Mouse (Mus musculus): Measurements from ENCODE around the gene Loxl1. TPM values are rescaled to one million over a fixed set of nuclear protein-coding genes. Genes with fewer than 3 reads are reported as not detected.
"Not testable (repeated sequence)": the region's sequence is repeated elsewhere in the genome, so short reads cannot be mapped to it uniquely, and the experiment has no call there.

Loxl1 gene
- total RNA-seq, 1 experiment from 2014 or later, result not detected

DNA sequence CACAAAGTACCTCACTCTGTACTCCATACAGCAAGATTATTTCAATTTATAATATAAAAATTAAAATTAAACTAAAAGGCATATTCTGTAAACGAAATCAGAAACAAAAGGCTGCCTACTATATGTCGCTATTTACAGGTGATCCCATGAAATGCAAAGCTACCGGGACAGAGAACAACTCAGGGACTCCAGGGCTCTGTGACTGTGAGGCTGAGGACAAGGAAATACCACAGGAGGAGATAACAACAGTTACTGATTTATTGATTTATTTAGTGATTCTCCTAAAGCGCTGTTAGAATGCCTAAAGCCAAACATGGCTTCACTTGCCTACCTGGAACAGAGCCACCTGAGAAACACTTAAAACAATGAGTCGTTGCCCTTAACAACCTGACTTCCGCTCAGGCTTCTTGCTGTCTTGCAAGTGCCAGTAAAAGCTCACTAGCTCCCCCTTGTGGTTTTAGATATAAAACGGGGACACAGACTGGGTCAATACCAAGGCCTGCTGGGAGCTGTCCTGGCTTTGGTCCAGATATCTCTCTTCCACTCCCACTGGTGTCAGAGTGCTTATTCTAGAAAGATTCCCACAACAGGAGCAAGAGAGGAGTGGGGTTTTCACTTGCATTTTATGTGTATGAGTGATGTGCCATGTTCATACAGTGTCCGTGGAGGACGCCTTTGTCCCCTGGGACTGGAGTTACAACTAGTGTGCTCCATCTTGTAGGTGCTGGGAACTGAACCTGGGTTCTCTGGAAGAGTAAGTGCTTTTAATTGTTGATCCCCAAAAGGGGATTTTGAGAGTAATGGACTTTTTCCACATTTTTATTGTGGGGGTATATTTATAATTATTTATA lies 32.5 kb downstream of the Loxl1 start:
- peak; percentile 80 for ATAC-seq (replicated peaks; ENCODE audit: insufficient number of reproducible peaks, low FRiP score, low TSS enrichment, poor library complexity, severe bottlenecking)

DNA sequence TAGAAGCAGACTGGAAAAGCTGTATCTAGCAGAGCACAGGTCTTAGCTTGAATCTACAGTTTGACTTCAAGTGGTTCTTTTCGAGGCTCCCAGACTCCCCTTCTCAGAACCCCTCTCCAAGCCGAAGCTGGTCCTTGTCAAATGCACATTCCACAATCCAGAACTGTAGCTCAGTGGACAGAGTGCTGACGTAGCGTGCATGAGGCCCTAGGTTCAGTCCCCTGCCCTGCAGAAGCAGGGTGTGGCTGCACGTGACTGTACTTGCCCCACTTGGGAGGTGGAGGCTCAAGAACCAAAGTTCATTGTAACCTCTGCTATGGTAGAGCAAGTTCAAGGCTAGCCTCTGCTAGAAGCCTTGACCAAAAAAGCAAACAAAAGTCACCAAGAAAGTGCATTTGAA lies 33.2 kb downstream of the Loxl1 start:
- ATAC-seq (replicated peaks; ENCODE audit: insufficient number of reproducible peaks, low FRiP score, low TSS enrichment, poor library complexity, severe bottlenecking), result no peak

DNA sequence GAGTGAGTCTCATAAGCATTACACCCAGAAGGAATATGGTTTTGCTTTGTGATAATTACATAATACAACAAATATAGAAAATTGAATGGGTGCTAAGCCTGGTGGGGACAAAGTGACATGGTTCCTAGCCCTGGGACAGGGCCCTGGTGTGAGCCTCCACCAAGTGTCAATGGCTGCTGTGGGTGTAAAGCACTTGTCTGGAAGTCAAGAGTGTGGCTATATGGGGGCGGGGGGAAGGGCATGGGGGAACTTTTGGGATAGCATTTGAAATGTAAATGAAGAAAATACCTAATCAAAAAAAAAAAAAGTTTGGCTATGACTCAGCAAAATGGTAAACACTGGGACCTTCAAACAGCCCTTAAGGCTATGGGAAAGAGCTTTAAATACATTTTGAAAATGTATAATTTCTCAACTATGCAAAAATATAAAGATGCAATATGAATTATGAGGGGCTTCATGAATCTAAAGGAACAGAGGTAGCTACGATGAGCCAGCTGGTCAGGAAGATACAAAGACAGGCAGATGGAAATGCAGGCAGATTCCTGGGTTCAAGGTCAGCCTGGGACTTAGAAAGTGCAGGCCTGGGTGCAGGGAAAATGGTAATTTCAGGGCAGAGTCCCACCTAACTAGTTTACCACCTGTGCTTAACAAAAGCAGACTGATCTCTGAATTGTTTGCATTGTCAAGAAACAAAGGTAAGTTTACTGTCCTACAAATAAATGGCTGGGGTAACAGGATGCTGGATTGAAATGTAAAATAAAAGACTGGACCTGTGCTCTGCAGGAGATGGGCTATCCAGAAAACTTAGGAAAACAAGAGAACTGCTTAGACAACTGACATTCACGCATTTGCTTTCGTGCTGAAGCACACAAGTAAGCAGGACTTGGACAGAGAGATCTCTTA lies 33.9 kb downstream of the Loxl1 start:
- no peak for ATAC-seq (replicated peaks; ENCODE audit: insufficient number of reproducible peaks, low FRiP score, low TSS enrichment, poor library complexity, severe bottlenecking)

- no peak for ATAC-seq (replicated peaks; ENCODE audit: insufficient number of reproducible peaks, low FRiP score, low TSS enrichment, poor library complexity, severe bottlenecking)
Measured at GRCm38 (mm10) chr9:58278313-58278712, 34.7 kb downstream of the Loxl1 start.

- no peak for ATAC-seq (replicated peaks; ENCODE audit: insufficient number of reproducible peaks, low FRiP score, low TSS enrichment, poor library complexity, severe bottlenecking)
Measured at GRCm38 (mm10) chr9:58276346-58276745, 36.6 kb downstream of the Loxl1 start.

DNA sequence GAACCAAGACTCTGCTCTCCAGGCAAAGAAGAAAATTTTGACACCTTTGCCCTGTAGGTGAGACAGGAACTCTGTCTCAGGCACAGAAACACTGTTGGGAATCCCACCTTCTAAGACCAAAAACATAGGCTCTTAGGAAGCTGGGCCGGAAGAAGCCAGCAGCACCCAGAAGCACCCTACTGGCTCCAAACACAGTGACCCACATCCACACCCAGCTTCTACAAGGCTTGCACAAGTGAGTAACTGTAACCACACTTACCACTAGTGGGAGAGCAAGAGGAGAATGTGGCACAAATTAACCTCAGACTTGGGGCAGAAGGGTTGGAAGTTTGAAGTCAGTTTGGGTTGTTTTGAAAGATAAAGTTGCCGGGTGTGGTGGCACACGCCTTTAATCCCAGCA lies 37.2 kb downstream of the Loxl1 start:
- ATAC-seq (replicated peaks; ENCODE audit: insufficient number of reproducible peaks, low FRiP score, low TSS enrichment, poor library complexity, severe bottlenecking), result peak; percentile 29

DNA sequence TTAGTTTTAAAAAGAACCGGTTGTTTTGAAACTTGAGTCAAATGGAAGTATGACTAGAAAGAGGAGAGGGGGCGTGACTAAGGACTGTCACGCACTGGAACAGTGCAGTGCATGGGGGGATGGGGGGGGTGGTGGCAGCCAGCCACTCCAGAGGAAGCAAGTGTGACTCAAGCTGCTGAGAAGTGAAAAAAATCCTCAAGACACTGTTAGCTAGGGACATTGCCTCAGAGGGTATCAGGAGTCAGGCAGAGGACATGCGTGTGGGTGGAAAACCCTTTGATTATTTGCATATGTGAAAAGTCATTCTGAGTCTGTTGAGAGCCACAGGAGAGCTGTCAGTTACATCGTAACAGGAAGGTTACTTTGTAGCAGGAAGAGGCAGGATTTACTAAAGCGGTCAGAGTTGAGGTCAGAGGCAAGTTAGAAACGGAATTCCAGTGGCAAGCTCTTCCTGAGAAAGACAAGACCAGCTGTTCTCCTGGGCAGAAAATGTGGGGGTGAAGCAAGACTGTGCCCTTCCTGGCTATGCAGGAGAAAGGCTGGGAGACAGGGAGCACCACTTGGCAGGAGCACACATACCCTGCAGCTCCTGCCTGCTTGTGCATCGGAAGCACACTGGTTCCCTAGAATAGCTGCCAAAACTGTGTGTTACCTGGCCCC lies 37.7 kb downstream of the Loxl1 start:
- peak; percentile 86 for ATAC-seq (replicated peaks; ENCODE audit: insufficient number of reproducible peaks, low FRiP score, low TSS enrichment, poor library complexity, severe bottlenecking)

DNA sequence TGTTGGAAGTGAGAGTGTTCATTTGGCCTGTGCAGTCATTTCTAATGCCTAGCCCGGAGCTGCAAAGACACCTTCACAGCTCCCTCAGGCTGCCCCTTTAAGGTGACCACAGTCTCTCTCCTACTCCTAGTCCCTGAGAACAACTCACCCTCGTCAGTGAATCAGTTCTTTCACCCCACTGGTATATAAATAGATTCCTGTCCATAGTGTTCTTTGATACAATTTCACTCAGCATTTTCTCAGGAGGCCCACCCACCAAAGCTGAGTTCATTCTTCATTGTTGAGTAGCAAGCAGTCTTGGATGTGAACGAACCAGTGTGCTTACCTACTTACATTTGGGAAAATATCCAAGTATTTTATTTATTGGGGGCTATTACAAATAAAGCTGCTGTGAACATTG lies 38.4 kb downstream of the Loxl1 start:
- no peak for ATAC-seq (replicated peaks; ENCODE audit: insufficient number of reproducible peaks, low FRiP score, low TSS enrichment, poor library complexity, severe bottlenecking)

DNA sequence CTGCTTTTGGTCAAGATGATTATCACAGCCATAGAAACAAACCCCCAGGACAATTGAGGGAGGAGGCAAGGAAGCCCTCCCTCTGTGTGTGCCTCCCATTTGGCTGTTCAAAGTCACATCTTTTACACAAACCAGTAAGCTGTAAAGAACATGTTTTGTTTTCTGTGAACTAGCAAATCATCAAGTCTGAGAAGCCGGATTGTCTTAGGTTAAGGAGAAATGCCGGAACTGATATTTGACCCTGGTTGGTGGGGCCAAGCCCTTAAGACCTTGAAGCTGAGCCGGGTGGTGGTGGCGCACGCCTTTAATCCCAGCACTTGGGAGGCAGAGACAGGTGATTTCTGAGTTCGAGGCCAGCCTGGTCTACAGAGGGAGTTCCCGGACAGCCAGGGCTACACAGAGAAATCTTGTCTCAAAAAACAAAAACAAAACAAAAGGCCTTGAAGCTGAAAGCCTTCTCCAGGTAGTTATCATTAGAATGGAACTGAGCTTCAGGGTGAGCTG lies 38.8 kb downstream of the Loxl1 start:
- no peak for ATAC-seq (replicated peaks; ENCODE audit: insufficient number of reproducible peaks, low FRiP score, low TSS enrichment, poor library complexity, severe bottlenecking)

- no peak for ATAC-seq (replicated peaks; ENCODE audit: insufficient number of reproducible peaks, low FRiP score, low TSS enrichment, poor library complexity, severe bottlenecking)
Measured at GRCm38 (mm10) chr9:58272855-58273254, 40.1 kb downstream of the Loxl1 start.

DNA sequence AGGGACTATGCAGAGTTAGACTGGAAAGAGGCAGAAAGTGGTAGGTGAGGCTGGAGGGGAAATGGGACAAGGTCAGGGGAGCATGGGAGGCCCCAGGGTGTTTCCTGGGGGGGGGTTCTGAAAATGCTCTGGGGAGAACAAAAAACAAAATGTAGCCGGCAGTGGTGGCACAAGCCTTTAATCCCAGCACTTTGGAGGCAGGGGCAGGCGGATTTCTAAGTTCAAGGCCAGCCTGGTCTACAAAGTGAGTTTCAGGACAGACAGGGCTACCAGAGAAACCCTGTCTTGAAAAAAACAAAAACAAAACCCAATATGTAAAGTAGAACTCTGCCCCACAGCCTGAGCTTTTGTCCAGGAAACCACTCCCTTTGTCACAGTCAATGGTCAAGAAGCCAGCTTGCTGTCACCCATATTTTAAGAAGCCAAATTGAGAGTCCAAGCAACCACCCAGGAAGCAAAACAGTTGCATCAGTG lies 40.9 kb downstream of the Loxl1 start:
- peak; percentile 29; the same call in 1 of the 2 replicates for ATAC-seq (replicated peaks; ENCODE audit: insufficient number of reproducible peaks, low FRiP score, low TSS enrichment, poor library complexity, severe bottlenecking)

- ATAC-seq (replicated peaks; ENCODE audit: insufficient number of reproducible peaks, low FRiP score, low TSS enrichment, poor library complexity, severe bottlenecking), result not testable (repeated sequence)
Measured at GRCm38 (mm10) chr9:58271551-58271950, 41.4 kb downstream of the Loxl1 start.

DNA sequence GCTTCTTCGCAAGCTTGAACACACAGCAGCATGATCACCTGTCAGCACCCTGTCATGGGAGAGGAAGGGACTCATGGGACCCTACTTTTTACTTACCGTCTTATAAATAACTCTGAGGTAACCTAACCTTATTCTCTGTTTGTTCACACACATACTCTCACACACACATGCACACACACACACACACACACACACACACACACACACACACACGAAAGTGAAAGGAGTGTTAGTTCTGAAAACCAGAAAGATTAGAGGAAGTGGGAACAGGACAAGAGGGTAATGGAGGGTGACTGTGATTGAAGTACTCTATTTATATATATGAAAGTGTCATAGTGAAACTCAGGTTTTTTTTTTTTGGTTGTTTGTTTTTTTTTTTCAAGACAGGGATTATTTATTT lies 41.9 kb downstream of the Loxl1 start:
- ATAC-seq (replicated peaks; ENCODE audit: insufficient number of reproducible peaks, low FRiP score, low TSS enrichment, poor library complexity, severe bottlenecking), result peak; percentile 47

- no peak for ATAC-seq (replicated peaks; ENCODE audit: insufficient number of reproducible peaks, low FRiP score, low TSS enrichment, poor library complexity, severe bottlenecking)
Measured at GRCm38 (mm10) chr9:58270081-58270480, 42.9 kb downstream of the Loxl1 start.

DNA sequence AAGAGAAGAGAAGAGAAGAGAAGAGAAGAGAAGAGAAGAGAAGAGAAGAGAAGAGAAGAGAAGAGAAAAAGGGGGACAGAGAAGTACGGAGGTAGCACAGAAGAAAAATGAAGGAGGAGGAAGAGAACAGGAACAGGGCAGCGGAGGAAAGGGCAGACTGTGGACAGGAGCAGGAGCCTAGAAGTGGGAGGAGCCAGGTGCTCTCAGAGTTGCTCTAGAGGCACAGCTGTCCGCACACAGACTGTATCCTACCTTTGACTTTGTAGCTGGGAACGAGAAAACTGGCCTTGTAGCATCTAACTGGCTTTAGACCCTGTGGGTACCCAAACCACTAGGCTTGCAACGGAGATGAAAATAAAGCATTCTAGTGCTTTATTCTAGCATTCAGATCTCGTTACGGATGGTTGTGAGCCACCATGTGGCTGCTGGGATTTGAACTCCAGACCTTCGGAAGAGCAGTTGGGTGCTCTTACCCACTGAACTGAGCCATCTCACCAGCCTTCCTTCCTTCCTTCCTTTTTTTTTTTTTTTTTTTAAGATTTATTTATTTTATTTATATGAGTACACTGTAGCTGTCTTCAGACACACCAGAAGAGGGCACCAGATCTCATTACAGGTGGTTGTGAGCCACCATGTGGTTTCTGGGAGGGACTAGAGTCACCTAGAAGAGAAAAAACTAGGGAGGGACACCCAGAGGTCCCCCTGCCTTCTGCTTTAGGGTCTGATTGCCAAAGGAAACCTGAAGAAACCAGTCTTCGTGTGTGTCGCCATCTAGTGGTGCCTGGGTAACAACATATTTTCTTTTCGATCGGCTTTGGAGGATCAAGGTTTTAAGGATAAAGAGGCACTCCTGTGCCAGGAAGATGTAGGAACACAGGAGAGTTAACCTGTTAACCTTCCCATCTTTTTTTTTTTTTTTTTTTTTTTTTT lies 44.3 kb downstream of the Loxl1 start:
- ATAC-seq (replicated peaks; ENCODE audit: insufficient number of reproducible peaks, low FRiP score, low TSS enrichment, poor library complexity, severe bottlenecking), result no peak

- ATAC-seq (replicated peaks; ENCODE audit: insufficient number of reproducible peaks, low FRiP score, low TSS enrichment, poor library complexity, severe bottlenecking), result no peak
Measured at GRCm38 (mm10) chr9:58267046-58267445, 45.9 kb downstream of the Loxl1 start.

- ATAC-seq (replicated peaks; ENCODE audit: insufficient number of reproducible peaks, low FRiP score, low TSS enrichment, poor library complexity, severe bottlenecking), result peak; percentile 68
Measured at GRCm38 (mm10) chr9:58266571-58267011, 46.4 kb downstream of the Loxl1 start.

- ATAC-seq (replicated peaks; ENCODE audit: insufficient number of reproducible peaks, low FRiP score, low TSS enrichment, poor library complexity, severe bottlenecking), result no peak
Measured at GRCm38 (mm10) chr9:58265368-58265767, 47.6 kb downstream of the Loxl1 start.
